Mouse (Mus musculus) heart, postnatal 25 days (tissue): ENCODE measurements around the gene Tardbp. TPM values are rescaled to one million over a fixed set of nuclear protein-coding genes. Genes with fewer than 3 reads are reported as not detected.

Experiments
- DNase-seq: peaks from one replicate; pipeline ENCODE4 v3.0.0; 2022; ENCODE audit warnings: low spot score
- intact Hi-C: fragments of 180-260 bp; cut with DNase I; formaldehyde crosslinking; loops from one replicate; pipeline ENCODE4 v1.15.1; 2025
- total RNA-seq, 2 experiments: library from RNA; stranded (reverse); gene quantifications; 2 replicates each; pipeline ENCODE4 v1.2.3; 2021

Gene Tardbp
- 100 to 1,000 TPM; 123 to 135 TPM for total RNA-seq

GRCm38 (mm10) chr4:148626623-148627185, at the start of gene Tardbp:
Tardbp (minus strand) TSS chr4:148627019.
- peak; percentile 90 for DNase-seq
- intact Hi-C loops, result no loop called here

GRCm38 (mm10) chr4:148676188-148676960, 49.6 kb upstream of the Tardbp start:
- intact Hi-C loops, result no loop called here
- DNase-seq, result peak; percentile 30

DNA sequence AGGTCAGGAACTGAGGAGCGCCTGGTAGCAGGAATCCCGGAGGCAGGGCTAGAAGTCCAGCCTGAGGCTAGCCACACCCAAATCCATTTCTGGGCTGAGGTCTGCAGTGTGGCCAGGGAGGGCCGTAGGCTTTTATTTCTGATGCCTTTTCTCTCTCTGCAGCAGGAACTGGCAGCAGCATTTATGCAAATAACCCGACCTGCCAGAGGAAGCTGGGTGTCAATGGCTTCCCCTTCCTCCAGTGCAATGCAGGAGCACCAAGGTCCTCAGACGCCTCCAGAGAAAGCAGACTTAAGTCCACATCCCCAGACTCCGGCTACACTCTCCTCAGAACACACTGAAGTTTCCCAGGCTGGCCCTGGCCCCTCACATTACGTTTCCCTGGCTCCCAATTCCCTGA, 48.2 kb upstream of the Tardbp start:
- intact Hi-C loops, result no loop called here

GRCm38 (mm10) chr4:148671230-148671947, 44.6 kb upstream of the Tardbp start:
- intact Hi-C loops, result no loop called here
- DNase-seq, result no peak

More for the DNA sequence above, 48.2 kb upstream of the Tardbp start:
- DNase-seq, result no peak

GRCm38 (mm10) chr4:148667006-148667755, 40.4 kb upstream of the Tardbp start:
- no peak for DNase-seq

DNA sequence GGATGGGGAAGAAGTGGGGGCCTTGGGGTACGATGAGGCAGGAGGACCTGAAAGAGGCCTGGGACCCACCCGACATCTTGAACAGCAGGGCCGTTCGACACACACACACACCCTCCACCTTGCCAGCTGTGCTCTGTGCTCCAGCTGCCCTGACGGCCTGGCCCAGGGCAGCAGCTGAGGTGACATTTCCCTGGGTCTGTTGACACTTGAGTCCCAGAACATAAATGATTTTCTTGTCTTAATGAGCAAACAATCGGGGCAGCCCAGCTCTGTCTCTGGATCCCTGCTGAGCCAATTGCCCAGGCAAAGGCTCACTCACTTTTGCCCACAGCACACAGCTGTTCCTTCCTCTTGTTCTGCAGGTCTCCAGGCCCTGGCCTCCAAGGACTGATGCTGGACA, 37.2 kb upstream of the Tardbp start:
- DNase-seq, result no peak
- intact Hi-C loops, result no loop called here

More at GRCm38 (mm10) chr4:148667006-148667755, 40.4 kb upstream of the Tardbp start:
- intact Hi-C loops, result no loop called here

DNA sequence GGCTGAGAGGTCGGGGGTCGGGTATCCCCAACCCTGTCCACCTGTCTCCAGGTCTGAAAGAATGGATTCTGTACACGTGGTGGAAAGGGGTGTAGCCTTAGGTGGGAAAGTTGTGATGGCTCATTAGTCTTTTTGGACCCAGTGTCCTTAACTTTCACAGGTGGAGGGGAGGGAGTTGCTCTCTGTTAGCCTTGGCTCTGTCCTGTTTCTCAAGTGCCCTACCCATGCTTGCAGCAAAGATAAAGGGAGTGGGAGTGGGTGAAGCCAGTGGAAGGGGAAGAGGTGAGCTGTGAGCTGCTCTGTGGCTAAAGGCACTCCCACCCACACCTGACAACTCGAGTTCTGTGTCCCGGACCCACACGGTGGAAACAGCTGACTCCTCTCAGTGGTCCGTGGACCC, 36.5 kb upstream of the Tardbp start:
- DNase-seq, result no peak
- intact Hi-C loops, result no loop called here

GRCm38 (mm10) chr4:148662168-148662965, 35.5 kb upstream of the Tardbp start:
- intact Hi-C loops, result no loop called here
- no peak for DNase-seq

DNA sequence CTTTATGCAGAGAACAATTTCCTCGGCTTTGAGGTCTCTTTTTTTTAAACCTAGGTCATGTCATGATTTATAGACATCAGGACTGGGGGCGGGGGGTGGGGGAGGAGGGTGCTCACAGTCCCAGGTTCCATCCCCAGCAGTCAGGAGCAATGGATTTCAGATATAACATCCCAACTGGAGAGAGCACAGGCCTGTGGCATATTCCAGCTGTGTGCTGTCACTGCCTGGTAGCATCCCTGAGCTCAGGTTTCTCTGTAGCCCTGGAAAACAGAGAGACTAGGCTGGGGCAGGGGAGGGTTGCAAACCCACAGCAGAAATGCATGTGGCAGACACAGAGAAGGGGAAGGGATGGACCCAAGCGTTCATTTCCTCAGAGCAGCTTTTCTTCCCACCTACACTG, 33.4 kb upstream of the Tardbp start:
- DNase-seq, result no peak
- intact Hi-C loops, result no loop called here

DNA sequence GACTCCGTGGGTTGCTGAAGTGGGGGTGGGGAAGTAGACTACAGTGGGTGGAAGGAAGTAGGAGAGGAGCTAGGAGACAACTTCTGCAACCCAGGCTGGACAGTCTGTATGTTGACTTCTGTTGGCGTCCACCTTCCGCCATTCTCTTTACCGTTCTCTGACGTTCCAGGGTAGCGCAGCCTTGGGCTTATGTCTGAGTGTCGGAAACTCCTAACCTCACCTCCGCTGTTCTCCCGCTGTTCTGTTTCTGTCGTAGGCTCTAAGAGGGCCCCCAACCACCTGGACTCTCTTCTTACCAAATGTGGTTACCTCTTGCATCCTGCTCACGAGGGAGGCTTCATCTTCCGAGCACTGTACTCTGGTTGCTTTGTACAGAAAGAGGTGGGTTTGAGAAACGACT, 31.0 kb upstream of the Tardbp start:
- no peak for DNase-seq
- intact Hi-C loops, result no loop called here

DNA sequence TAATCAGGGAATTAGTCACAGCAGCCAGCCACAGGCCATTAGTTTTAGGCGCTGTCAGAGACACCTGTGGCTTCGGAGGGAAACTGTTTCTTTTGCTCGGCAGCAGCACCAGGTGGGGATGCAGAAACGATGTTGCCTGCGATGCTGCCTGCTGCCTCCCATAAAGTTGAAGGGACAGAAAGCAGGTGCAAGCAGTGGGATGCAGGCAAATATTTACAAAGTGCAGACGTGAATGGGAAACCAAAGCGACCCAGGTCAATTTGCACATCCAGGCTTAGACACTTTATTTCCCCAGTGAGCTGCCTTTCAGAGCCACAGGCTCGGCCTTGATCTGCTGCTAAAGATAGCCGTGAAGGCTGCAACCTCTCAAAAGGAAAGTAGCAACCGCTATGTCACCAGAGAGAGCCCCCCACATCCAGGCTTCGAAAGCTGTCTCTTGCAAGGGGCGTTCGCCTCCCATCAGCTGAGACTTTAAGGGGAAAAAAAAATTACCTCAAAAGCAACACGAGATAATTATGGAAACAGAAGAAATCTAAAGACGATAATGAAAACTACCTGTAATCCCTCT, 30.0 kb upstream of the Tardbp start:
- intact Hi-C loops, result no loop called here
- DNase-seq, result no peak

DNA sequence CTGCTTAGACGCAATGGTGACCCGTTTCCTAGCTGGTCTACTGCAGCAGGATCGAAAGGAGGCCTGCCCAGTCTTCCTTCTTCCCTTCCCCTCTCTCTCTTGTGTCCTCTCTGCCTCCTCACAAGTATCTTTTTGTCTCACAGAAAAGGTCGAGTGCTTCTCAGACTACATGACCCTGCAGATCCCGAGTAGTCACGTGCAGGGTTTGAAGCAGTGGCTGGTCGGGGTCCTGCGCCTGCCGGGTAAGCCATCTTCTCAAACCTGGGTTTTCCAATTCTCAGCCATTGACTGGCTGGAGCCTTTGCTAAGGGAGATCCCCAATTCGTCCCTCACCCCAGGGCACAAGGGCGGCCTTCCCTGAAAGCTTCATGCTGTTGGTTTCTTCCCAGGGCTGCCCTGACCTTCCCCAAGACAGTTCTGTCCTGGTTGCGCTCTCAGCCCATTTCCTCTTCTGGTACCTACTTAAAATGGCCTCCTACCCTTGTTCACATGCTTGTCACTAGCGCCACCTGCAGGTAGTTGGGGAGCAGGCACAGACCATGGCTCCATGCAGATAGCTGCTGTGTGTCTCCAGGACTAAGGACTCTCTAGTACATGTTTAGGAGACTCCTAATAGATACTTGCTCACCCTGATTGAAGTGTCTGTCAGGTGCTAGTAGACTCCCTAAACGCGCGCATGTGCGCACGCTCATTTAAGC, 28.0 kb upstream of the Tardbp start:
- intact Hi-C loops, result no loop called here
- DNase-seq, result no peak

GRCm38 (mm10) chr4:148651045-148651444, 24.2 kb upstream of the Tardbp start:
- DNase-seq, result no peak
- intact Hi-C loops, result no loop called here

DNA sequence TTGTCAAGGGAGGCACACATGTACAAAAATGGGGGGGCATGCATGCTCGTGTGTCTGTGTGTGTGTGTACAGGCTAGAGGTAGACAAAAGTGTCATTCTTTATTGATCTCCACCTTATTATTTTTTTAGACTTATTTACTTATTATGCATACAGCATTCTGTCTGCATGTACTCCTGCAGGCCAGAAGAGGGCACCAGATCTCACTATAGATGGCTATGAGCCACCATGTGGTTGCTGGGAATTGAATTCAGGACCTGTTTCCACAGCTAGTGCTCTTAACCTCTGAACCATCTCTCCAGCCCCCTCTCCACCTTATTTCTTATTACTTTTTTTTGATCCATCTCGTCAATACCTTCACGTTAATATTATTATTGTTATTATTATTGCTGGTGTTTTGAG, 22.5 kb upstream of the Tardbp start:
- intact Hi-C loops, result no loop called here
- no peak for DNase-seq

DNA sequence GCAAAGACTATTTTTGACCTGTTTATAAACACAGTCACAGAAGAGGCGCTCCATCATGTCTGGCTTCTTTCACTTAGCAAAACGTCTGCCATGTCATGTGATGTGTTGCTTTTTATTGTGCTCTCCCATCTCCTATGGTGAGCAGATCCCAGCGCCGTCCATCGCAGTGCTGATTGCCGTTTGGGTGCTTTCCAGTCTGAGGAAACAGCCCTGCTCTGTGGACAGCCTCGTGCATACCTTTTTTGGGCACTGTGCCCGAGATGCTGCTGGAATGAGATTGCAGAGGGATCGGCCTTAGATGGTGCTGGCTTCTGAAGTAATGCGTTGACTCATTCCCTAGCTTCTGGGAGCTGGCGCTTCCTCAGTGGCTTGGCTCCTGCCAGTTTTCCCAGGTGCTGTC, 19.8 kb upstream of the Tardbp start:
- no peak for DNase-seq
- intact Hi-C loops, result no loop called here

DNA sequence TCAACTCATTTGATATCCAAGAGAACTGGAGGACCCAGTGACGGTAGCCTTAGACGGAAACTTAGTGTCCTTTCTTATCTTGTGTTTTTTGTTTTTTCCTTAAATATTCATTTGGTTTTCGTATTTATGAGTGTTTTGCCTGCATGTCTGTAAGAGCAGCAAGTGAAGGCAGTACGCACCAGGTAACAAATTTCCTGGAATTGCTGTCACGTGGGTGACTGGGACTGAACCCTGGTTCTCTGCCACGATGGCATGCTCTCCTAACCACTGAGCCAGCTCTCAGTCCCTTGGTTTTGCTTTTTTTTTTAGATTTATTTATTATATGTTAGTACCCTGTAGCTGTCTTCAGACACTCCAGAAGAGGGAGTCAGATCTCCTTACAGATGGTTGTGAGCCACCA, 18.1 kb upstream of the Tardbp start:
- no peak for DNase-seq
- intact Hi-C loops, result no loop called here

DNA sequence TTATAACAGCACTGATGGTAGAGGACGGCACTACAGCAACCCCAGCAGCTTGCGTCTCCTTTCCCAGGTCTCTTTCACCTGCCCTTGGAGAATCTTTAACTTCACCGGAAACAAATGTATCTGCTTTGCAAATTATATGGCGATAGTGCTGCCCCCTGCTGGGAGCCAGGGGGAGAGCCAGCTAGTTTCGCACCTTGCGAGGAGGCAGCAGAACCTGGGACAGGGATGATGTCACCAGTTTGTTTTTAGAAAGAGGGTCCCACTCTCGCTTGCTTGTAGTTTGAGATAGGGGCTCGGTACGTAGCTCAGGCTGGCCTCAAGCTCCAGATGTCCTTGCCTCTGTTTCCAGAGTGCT, 17.3 kb upstream of the Tardbp start:
- intact Hi-C loops, result no loop called here
- no peak for DNase-seq

GRCm38 (mm10) chr4:148643291-148644156, 16.7 kb upstream of the Tardbp start, which contains the start of gene Gm572:
Gm572 (plus strand) TSS chr4:148643317.
- intact Hi-C loops, result no loop called here
- no peak for DNase-seq
